Mouse (Mus musculus): ENCODE measurements around the gene Slc25a23.

Gene Slc25a23

DNA sequence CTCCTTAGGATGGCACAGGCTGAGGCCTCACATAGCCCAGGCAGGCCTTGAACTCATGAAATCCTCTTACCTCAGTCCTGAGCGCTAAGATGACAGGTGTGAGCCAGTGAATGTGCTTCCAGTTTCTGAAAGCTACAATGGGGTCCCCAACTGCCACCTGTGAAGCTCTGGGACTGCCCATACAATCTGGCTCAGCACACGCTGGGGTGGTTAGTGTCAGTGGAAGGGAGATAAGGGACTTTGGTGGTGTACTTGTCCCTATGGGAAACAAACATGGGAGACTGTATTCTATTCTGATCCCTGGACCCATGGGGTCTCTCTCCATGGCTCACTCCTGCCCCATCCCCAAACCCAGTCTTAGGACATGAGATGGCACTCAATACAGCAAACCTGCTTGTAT, 40.0 kb downstream of the Slc25a23 start:
- no peak for DNase-seq (ENCODE audit: low read depth, low spot score)

DNA sequence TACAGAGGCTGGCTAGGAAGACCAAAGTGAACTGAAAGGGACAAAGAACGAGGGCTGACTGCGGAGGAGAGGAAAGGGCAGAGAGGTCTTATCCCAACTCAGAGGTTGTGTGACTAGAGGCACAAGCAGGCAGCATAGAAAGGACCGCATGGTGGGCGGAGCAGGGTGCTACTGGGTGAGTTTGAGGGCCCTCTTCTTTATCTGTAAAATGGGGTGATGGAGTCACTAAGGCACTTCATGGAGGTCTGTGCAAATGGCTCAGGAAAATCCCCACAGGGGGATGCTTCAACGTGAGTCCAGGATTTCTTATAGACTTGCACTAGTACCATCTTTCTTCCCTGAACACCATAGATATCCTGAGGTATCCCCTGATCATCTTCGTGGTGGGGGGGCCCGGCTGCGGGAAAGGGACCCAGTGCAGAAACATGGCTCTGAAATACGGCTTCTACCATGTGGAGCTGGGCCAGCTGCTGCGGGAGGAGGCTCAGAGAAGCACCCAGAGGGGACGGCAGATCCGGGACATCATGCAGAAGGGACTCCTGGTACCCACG, 47.3 kb downstream of the Slc25a23 start:
- DNase-seq (ENCODE audit: low read depth, low spot score): no peak

DNA sequence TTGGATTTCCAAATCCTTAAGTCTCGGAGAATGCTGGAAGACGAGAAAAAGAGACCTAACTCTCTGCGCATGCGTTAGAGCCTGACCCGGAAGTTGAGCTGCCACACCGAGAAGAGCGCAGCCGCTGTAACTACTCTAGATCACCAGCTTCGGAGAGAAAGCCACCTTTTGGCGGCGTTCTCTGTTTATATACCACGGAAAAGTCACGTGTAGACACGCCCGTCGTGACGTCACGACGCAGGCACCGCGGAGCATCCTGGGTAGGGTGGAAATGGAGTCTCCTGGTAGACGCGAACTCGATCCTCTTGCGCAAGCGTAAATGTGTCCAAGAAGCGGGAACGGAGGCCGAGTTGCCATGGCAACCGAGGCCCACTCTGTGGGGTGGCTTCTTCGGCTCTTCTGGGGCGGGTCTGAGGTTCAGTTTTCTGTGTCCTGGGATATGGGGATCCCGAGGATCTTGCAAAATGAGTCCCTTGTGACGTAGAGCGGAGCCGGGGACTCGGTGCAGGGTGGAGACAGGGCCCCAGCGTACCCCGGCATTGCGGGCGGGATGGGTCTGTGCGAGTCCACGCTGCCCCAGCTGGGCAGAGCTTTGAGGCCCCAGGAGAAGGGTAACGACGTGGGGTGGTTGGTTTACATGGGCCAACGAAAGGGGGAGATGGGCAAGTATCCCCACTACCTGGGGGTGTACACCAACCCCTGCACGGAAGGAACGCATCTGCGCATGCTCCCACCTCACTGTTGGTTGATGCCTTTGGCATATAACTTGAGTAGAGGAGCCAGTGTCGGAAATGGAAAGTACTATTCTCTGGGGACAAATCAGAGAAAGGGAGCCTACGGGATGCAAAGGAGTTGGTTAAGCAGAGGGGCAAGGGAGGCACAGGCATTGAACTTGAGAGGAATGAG, 48.2 kb downstream of the Slc25a23 start, which contains the start of the genes Gtf2f1 and Gm17949:
Gene Gtf2f1, minus strand, starts transcription at position 53 of the 906 bp plus-strand sequence.
Gene Gm17949, plus strand, starts transcription at position 234 of the 906 bp plus-strand sequence.
- peak; percentile 99 for DNase-seq (ENCODE audit: low read depth, low spot score)

DNA sequence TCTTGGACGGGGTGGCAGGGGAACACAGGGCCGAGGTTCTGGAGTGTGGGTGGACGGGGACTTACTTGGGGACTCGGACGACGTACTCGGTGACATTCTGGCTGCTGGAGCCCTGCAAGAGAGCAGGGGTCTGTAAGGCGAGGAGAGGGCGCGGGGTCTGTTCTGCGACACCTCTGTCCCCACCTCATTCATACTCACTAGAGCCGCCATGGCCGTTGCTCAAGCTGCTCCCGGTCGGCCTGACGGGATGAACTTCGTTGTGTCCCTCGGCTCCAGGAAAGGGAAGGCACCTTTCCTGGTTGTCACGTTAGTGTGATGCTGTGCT, 48.8 kb downstream of the Slc25a23 start:
- no peak for DNase-seq (ENCODE audit: low read depth, low spot score)

DNA sequence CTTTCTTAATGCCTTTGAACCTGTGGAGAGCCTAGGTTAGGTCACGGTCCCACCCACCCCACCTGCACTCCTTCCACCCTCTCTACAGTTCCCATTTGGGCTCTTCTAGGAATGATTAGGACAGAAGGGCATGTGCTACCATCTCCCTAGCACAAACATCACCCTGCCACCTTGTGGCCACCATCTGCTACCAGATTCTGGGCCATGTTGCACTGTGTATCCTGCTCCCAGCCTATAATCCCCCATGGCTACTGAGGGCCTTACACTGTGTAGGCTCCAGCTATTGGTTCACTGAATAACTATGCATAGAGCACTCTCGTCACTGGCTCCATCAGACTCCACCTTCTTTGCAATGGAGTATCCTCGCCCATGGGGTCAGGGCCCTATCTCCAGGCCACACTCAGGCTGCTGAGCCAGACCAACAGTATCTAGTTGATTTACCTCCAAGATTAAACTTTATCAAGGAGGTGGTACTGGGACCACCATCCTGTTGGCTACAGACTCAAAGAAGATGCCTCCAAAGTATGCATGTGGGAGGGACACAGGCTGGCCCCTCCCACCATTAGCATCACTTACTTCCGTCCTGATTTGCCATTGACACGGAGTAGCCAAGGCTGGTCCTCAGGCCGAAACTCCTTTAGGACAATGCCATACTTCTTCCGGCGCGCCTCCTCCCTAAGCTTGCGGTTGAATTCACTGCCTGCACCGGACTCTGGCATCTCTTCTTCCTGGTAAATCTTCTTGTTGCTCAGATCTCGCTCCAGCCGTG, 52.3 kb downstream of the Slc25a23 start:
- DNase-seq (ENCODE audit: low read depth, low spot score): no peak

DNA sequence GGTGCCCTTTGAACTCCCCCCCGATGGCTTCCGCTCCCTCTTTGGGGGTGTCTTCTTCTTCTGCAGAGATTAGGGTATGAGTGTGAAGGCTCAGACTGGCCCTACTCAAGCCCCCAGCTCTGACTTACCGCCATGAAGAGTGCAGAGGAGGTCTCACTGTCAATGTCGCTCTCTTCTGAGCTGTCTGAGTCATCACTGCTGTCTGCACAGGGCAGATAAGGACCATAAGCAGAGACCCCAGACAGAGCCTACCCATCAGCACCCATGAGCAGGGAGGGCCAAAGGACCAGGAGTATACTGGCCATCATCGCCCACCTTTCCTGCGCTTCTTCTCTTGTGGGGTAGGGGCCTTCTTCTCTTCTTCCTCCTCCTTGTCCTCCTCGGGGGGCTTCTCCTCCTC, 55.7 kb downstream of the Slc25a23 start:
- no peak for DNase-seq (ENCODE audit: low read depth, low spot score)

DNA sequence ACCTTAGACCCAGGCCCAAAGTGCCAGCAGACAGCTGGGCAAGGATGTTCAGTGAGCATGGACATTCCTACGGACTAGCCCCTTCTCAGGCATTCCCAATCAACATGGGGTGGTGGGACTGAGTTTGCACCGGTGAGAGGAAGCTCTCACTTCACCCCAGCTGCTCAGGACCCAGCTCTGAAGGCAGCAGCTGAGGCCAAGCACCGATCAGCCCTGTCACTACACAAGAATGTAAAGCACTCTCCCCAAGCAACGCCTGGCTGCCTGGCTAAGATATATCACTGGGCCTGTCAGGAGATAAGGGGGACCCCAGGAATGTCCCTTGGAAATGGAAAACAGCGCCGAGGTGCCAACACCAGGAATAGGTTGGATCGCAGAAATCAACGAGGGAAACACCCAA, 58.4 kb downstream of the Slc25a23 start:
- no peak for DNase-seq (ENCODE audit: low read depth, low spot score)

DNA sequence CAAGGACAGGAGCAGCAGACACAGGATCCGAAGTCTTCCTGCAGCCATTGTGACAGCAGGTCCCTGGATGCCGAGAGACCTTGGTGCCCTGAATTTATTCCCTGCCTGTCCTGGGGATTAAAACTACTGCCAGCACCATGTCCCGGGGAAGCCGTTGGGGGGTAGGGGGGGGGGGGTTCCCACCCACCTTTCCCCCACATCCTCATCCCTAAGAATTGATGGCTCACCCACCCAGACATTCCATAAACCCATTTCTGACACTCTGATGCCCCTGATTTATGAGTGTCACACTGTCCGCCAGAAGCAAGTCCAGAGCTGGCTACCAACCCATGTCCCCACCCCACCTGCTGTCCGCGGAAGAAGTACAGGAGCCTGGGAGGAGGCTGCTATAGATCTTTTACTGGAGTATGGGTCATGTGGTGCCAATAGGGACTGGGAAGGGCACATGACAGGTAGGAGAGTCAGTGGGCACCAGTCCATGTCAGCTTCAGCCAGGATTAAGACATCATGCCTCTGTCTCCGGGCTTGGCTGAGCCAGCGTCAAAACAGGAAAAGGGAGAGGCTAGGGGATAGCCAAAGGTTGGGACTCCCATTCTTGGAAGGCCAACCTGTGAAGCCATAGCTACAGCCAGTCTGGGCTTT, 59.6 kb downstream of the Slc25a23 start, which contains the start of gene Pspn:
Gene Pspn, minus strand, starts transcription at position 51 of the 642 bp plus-strand sequence.
- no peak for DNase-seq (ENCODE audit: low read depth, low spot score)

DNA sequence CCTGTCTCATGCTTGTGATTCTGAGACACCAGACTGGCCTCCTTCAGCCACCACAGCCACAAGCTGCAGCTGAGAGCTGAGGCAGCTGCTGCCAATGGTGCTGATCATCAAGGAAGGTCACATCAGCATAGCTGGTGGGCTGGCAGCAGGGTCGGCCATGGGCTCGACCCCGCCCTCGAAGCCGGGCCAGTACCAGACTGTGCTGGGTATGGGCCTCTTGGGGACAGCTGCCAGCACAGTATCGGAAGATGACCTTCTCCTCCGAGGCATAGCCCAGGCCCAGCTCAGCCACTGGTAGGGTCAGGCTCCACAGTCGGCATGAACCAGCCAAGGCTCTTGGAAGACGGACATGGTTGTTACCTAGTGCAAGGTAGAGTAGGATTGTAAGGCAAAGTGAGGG, 60.2 kb downstream of the Slc25a23 start:
- DNase-seq (ENCODE audit: low read depth, low spot score): no peak

DNA sequence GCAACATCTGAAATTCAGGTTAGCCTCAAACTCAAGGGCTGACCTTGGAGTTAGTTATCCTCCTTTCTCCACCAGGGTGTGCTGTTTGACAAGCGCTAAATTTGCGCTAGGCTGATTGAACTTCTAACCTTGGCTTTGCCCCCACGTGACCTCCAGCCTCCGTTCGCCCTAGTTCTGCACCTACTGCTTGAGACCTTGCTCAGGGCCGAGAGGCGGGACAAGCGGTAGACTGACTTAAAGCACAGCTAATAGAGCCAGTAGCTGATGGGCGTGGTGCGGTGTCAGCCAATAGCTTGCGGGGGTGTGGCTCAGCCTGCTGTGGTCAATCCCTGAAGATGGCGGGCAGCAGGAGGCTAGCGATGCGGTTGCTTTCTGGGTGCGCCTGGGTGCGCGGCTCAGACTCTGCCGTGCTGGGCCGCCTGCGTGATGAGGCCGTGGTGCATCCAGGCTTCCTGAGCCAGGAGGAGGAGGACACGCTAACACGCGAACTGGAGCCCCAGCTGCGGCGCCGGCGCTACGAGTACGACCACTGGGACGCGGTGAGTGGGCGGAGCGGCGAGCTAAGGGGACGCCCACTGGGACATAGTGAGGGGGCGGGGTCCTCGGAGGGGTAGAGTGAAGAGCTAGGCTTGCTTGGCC, 62.5 kb downstream of the Slc25a23 start, which contains the start of gene Alkbh7:
Gene Alkbh7, plus strand, starts transcription at position 311 of the 639 bp plus-strand sequence.
- DNase-seq (ENCODE audit: low read depth, low spot score): peak; percentile 99

DNA sequence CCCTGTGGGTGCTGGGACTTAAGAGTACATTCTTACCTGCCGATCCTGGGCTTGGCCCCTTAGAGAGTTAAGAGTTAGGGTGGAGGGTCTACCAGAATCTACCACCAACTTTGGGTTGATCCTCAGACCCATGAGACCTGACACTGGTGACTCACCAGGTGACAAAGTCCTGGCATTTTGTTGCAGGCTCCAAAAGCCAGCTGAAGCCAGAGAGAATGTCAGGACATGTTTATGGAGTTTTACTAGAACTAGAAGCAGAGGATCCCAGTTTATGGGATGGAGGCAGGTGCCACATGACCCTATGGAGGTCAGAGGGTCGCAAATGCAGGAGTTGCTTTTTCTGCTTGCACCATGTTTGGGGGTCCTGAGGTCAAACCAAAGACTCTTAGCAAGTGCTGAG, 63.2 kb downstream of the Slc25a23 start:
- no peak for DNase-seq (ENCODE audit: low read depth, low spot score)

DNA sequence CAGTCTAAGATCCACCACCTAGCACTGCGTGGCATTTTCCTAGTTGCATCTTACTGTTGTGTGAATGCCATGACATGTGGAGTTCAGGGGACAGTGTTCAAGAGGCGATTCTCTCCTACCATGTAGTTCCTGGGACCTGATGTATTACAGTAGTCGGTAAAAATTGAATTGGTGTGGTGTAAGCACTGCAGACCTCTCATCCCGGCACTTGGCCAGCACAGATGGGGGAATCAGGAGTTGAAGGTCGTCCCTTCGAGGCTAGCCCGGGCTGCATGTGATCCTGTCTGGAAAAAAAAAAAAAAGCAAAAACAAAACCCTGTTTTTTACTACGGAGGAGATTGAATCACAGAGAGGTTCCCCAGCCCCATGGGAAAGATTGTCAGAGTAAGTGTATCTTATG, 64.6 kb downstream of the Slc25a23 start:
- no peak for DNase-seq (ENCODE audit: low read depth, low spot score)

Data from brain, adult 2 months (tissue).